Mouse (Mus musculus): Measurements from ENCODE around the gene Gm49387.

Gm49387 gene

DNA sequence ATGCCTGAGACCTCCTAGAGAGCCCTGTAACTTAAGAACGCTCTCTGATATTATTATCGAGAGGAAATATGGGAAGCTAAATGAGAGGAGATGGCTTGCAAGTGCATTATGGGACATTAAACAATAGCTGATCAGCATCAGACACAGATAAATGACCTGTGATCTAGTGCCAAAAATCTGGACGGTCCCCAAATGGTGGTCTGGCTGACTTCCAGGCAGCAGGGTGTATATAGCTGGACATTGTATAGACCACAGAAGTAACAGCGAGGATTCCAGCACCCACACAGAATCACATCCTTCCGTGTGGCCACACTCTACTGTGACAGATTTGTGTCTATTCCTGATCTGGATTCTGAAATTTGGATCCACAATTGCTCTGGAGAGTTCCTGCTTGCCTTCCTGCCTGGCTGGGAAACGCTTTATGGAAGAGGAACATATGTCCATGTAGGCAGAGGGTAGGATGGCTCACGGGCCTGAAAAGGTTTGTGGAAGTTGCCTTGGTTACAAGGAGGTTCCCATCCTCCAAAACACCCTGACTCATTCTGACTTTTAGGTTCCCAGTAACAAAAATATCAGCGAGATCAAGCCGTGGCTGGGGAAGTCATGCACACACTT is 68.0 kb downstream of the Gm49387 start:
- peak in 1 of 2 experiments; percentile 20 for DNase-seq

DNA sequence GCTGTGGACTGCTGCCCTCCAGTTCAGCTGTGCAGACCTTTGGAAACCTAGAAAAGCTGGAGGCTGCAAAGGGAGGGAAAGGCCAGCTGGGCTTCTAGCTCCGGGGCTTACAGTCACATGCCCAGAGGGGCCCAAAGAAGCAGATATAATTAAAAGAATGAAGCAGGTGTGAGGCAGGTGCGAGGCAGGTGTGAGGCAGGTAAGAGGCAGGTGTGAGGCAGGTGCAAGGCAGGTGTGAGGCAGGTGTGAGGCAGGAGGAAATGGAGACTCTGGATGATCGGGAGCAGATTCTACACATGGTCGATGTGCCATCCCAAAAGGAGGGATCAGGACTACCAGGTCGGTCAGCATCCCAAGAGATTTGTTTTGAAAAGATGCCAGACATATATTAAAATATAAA is 69.3 kb downstream of the Gm49387 start:
- no peak for DNase-seq

DNA sequence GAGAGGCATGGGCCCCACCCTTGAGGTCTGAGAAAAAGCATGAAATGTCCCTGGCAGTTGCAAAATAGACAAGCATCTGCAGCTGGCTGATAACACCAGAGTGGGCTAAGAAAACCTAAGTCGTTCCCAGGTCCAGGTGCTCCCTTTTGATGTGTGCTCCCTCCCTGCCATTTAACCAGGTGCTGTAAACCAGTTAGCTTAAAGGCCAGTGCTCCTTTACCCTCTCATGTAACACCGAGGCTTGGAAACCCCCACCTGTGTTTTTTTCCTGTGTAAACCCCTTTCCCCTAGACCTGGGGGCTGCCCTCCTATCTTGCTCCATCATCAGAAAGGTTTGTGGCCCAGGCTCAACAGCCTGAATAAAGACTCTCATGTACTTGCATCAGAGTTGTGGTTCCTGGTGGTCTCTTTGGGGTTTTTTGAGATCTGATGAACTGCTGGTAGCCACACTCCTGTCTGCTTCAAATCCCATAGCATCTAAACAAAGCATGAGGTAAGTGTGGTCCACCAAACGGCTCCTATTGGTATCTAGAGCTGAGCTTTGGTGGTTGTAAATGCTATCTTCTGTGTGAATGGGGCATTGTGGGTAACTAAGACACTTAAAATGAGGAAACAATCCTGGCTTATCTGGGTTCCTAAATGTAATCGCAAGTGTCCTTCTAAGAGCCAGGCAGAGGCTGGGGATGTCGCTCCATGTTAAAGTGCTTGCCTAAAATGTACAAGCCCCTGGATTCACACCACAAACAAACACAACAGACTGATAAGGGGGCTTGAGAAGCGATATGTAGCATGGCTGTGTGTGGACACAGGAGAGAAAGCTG is 70.3 kb downstream of the Gm49387 start:
- no peak for DNase-seq

DNA sequence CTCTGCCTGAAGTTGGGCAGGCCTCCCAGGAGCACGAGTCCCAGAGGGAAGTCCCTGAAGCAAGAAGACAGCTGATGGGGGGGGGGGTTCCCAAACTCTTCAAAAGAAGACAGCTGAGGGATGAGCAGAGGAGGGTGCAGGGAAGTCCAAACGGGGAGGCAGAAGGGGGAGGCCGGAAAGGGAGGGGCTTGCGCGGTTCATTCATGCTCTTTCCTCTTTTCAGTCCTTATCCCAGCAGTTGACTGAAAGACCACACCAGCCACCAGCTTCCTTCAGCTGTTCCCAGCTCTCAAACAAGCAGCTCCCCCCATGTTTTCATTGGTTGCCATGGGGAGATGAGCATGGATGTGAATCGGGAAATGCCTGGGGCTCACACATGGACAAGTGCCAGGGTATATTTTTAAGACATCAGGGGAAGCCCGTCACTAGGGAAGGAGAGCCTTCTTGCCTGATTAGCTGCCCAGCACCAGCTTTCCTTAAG is 71.5 kb downstream of the Gm49387 start:
- DNase-seq = no peak

DNA sequence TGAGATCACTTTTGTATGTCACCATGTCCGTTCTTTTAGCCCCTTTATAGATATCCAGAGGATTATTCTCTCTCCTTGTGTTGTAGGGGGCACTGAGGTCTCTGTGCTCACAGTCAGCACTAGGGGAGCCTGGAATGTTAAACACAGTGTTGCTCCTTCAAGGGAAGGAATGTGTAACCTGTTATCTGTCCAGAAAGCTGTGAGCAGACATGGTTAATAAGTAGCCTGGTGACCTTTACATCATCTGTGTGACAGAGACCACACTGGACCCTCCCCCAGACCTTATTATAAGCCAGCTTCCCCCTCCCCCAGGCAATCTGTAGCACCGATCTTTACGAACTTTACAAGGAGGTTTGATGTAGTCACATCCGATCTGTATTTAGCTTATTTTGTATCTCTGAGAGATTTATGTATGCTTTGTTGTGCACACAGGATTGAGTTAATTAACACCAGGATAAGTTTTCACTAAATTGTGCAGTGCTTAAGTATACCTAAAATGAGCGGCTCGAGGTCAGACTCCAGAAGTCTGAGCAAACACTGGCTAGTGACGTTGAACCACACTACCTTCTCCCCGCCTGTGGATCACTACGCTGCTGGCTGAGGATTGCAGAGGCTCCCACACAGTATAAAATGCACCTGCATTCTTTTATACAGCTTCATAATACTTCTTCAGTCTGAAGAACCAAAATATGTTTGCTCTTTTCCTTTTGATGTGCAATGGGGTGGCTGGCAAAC is 75.0 kb downstream of the Gm49387 start:
- DNase-seq = no peak

DNA sequence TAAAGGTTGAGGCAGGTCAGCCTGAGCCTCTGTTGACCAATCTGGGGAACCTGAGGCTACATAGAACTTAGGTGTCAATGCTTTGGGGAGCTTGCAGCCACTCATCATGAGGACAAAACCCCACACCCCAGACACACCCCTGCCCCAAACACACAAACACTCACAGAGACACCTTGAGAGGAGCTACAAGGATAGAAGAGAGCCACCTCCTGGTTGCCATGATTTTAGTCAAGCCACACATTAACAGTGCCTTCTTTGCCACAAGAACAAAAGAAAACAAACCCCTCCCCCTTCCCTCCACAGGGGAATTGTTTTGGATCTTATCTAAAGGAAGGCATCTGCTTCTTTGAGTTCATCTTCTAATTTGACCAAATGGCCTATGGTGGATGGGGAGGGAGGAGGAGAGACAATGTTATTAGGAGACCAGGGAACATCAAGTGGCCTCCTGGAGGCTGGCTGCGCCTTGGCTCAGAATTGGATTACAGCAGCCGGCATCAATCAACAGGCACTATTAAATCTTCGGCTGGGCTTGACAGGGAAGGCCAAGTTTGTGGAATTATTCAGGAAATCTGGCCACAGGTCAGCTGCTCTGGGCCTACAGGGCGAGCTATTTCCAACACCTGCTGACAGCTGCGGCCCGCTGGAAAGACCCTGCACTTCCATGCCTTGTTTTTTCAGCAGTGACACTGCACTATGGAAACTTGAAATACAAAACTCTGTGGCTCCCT is 76.1 kb downstream of the Gm49387 start:
- no peak for DNase-seq

DNA sequence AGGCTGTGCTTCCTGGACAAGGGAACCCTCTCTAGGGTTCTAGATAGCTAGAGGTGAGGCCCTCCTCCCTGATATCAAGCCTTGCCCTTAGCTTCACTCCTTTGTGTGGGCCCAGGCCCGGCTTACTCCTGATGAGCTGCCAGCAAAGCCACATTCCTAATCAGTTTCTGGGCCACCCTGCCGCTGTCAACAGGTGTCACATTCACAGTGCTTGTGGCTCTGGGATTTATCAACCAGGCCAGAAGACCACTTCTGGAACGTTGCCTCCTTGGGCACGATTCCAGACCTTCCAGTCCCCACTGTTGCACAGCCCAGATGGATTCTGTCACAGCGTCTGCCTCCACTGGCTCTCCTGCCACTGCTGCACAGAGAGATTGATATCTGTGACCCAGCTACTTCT is 79.8 kb downstream of the Gm49387 start:
- DNase-seq = no peak

DNA sequence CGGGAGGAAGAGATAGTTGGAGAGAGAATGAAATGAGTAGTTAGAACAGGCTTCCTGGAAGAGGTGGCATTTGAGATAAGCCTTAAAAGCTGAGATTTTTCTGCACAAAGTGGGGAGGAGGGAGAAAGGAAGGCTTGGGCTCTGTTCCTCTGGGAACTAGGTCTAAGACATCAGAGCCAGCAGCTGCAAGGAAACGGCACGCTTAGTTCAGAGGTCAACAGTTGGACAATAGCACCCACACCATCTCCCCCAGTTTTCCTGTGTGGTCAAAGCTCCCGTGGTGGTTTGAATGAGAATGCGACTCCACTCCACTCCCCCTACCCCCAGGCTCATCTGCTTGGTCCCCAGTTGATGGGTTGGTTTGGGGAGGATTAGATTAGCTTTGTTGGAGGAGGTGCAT is 81.5 kb downstream of the Gm49387 start:
- DNase-seq = no peak

DNA sequence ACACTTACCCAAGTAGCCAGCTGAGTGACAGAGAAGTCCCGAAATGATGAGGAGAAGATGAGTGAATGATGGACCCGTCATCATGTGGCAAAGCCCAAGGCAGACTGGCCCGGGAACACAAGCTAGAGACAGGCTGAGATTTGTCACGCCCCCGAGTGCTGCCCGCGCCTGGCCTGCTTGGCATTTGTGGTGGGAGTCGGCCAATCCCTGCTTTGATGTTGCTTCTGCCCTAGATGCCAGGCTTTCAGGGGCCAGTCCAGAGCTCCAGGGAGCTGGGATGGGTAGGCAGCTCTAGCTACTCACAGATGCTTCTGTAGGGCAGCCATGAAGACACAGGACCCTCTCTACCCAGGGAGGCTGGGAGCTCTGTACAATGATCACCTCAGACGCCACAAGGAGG is 82.9 kb downstream of the Gm49387 start:
- DNase-seq = no peak

DNA sequence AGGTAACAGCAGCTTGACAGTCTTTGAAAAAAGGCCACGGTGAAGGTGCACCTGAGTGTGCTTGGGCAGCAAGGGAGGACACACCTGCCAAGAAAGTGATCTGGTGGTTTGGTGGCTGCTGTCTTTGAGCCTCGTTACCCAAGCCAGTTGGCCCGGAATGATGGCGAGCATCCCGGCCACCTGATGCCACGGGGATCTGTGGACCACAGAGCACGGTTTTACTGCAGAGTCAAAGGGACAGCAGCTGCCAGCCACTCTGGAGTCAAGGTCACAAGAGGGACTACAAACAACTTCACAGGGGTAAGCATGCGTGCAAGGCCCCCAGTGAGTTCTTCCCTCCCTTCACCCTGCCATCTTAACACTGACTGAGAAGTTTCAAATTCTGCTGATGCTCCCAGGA is 83.4 kb downstream of the Gm49387 start:
- peak; percentile 26 to 41 for DNase-seq

DNA sequence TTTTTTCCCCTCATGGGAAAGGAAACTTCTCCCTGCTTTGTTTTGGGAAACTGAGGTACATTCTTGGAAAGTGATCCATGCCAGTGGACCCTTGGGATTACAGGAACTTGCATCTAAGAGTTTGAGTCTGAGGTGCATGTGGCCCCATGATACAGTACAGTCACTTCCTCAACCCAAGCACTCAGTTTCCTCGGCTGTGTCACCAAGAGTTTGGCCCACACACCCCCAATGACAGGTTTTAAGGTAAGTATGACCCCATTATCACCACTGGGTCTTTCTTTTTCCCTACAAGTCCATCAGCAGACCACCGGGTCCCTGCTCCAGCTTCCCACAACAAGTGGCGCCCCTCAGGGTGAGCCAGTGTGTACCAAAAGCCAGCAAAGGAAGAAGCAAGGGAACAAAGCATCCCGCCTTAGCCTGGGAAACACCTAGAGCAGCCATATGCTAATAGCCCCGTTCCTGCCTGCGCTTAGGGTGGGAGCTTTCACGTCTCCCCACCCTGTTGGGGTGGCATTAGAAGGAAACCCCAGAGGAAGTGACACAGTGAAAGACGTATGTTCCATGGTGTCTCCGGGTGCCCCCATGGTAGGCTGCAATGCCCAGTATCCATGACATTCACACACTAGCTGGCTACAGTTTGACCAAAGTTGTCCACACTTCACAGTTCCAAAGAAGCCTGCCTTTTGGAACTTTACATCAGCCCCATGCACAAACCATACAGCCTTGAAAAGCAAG is 84.0 kb downstream of the Gm49387 start:
- no peak for DNase-seq

DNA sequence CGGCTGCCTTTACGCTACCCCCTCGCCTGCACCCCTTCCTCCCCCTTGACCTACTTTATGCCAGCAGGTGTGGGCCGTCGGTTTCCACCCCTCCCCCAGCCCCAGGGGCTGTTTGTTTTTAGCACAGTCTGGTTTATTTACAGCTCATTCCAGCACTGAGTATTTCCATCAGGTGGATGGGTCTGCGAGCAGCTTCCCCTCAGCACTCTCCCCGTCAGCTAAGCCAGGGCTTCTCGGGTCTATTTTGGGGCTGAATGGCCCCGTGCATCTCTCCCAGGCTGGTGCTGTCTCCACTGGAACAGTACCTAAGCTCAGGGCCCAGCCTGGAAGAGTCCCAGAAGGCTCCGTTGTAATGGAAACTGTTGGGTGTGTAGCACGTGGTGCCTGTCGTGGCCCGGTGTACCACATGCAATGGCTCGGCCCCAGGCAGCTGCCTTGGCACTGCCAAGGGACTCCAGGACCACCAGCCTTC is 84.7 kb downstream of the Gm49387 start:
- no peak for DNase-seq

DNA sequence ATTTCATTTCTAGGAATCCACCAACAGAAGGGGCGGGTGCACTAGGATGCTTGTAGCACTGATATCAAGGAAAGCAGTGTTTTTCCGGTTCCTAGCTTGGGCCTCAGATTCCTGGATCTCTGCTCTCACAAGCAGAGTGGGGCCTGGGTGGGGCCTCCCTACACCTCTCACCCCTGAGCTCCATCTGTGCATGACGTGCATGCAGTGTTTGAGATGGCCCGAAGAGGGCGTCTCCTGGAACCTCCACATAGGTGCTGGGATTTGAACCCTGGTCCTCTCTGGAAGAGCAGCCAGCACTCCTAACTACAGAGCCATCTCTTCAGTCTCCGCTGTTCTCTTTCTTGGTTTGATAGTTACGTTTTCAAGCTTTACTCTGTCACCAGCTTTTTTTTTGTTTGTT is 85.7 kb downstream of the Gm49387 start:
- no peak for DNase-seq

DNA sequence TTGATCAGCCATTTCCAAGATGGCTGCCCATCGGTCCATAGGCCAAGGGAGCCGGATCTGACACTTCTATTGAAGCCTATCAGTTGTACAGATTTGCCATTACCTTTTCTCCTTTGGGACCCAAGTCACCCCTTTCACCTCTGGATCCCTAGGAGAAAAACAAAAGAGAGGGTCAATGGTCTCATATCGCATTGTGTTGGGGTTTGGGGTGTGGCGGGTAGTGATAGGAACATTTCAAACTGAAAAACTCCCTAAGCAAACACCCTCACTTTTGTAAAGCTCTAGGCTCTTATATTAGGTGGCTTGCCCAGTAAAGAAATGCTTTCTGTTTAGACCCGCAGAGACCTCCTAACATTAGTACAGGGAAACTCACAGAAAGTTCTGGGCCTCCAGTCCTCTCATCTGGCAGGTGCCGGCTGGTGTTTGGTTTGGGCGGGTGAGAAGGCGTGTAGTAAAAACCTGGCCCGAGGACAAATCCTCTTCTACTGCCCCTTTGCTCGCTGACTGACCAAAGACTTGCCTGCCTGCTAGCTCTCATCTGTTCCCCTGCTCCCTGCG is 96.7 kb downstream of the Gm49387 start:
- no peak for DNase-seq

DNA sequence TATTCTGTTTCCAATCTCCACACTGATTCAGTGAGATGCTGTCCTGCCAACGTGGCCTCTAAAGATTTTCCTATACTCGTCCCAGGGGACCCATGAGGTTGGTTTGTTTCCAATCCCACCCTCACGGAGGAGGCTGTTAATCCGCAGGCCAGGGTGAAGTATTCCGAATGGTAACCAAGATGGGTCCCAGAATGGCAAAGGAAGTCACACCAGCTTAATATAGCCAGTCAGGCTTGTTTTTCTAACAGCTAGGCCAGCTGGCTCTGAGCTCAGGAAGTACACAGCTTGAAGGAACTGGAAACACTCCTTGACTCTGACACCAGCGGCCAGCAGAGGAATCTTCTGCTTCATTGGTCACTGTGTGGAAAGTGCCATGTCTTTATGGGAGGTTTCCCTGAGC is 103.4 kb downstream of the Gm49387 start:
- peak; percentile 60 to 77 for DNase-seq

DNA sequence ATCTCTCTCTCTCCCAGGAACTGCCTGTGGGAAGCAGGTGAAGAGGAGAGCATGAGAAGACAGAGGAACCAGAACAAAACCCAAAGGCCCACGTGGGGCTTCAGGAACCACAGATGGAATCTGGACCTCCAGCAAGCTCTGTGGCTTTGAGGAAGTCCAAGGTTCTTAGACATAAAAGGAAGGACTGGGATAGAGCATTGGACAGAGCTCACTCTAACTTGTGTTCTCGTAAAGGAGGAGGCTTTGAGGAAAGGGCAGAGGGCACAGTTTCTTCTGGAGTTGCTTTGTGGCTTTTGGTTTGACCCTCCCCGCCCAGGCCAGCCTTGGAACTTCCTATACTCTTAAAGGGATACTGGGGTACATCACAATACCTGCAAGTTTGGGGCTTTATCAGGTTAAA is 108.0 kb downstream of the Gm49387 start:
- no peak for DNase-seq

DNA sequence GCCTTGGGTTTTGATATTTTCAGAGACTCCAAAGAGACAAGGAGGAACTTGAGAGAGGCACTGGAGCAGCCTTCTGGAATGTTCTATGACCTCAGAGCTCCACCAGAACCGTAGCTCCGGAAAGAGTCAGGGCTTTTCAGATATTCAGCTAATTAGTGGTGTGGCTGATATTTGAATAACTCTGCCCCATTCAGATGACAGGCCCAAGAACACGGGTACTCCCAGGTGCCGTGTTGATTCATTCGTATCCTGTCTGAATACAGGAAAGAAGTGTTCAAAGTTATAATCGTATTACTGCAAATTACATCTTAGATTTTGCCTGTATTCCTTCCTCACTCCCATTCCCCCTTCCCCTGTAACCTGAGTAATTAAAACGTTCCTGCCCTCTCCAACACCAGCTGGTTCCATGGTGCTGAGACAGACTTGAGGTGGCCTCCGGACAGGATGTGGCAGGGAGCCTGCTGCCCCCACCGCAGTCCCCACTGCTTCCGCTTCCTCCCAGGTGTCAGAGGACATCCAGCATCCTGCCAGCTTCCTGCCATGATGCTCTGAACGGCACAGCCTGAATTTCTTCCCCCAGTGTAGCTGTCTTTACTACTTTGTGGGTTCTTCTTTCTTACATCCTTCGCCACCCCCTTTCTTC is 109.1 kb downstream of the Gm49387 start:
- DNase-seq = no peak

DNA sequence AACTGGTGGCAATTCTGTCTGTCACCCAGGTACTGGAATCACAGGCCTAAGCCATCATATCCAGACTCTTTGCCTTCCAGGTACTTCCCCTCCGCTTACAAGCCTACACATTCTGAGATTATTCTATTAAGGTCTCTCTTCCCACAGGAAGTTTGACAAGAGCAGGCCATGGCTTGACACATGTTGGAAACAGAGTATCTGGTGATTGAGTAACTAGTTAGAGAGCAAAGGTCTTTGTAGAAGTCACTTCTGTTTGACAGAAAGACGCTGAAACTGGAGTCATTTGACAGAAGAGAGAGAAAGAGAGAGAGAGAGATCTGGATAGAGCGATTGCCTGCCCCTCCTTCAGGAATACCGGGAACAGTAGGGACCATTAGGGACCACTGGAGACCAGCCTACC is 109.8 kb downstream of the Gm49387 start:
- DNase-seq = no peak

DNA sequence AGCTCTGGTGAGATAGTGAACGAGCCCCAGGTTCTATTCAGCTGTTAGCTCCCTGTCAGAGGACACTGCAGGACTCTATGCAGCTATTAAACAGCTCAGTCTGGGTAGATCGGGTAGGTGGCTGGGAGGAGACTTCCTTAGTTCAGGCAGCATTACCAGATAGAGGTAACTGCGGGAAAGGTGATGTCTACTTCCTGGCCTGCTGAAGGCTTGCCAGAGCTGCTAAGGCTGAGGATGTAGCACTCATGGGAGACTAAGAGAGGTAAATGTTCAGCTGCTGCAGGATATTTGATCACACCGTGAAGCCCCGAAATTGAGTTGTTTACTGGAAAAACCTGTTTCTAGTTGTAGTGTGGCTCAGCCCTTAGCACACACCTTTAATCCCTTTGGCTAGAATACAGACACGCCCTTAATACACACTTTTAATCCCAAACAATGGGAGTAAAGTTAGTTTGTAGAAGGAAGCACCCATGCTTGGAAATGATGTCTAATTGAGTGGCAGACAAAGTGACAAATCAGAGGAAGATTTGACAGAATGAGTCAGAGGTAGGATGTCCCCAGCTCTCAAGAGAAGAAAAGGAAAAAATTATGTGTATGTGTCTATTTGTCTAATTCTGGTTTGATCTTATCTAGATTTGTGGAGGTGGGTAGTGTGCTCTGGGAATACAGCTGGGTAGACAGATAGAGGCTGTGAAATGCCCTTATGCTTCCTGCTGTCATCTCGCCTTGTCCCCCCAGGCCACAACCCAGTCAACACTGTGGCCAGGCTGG is 115.5 kb downstream of the Gm49387 start:
- DNase-seq = no peak

DNA sequence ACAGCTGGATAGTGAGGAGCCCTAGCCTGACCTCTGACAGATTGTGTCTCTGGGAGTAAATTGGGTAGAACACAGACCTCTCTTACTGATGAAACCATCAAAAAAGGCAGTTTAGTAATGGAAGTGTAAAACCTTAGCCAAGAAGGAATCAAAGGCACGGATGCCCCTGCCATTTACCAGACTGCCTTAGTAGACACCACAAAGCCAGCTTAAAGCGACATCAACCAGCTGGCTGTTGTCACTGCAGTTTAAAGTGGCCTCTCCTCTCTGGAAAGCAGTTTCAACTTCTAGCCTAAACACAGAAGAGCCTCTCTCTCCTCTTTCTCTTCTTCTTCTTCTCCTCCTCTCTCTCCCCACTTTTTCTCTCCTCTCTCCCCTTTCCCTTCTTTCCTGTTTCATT is 119.4 kb downstream of the Gm49387 start:
- DNase-seq = peak; percentile 18 to 29

DNA sequence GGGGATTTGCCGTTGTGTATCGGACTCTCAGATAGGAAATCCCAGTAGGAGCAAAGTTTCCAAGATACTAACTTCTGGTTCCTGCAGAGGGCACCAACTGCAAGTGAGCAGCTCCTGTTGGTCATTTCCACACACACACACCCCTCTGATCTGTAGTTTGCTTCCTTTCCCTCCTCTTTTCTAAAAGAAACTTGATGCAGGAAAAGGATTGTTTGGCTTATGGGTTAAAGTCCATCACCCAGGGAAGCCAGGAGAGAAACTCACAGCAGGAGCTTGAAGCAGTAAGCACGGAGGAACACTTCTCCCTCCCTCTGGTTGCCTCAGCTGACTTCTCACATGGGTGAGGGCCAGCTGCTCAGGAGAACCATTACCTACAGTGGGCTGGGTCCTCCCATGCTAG is 121.5 kb downstream of the Gm49387 start:
- no peak for DNase-seq

Measured in cerebellum, adult 18-20 months (tissue).